Mouse (Mus musculus): ENCODE measurements around the gene Lcp1.

The Lcp1 gene

DNA sequence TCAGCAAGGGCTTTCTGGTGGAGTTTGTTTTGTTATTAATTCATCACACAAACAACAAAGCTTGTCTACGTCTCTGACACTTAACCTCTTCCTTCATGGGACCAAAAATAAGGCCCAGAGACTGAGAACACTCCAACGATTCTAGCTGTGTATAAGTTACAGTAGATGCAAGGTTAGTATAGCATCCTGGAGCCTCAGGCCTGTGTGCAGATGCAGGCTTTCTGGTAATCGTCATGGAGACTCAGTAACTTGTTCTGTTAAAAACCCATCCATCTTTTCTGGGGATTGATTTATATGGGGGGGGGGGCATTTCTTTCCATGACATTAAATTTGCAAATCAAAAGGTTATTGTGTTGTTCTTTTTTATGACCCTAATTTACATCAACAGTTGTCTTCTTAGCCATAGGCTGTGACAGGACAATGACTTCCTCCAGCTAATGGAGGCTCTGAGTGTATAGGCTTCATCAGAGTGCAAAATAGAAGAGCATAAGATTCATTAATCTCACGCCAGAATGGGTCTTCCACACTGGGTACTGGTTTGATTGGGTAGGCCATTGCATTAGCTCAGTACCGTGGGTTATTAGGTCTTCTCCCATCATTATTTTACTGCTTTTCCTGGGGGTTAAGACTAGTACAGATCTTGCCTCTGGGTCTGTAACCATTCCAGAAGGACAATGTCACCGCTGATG, 74.6 kb downstream of the Lcp1 start:
- H3K36me3 ChIP-seq (ENCODE audit: insufficient read depth, low read length): no peaks in the 10 kb centered on the region
- H3K4me3 ChIP-seq (replicated peaks; ENCODE audit: low read length): no peak overlapping the region
- H3K9me3 ChIP-seq (ENCODE audit: low read length): peaks cover 6% of the 10 kb centered on the region
- H3K27me3 ChIP-seq (ENCODE audit: insufficient read depth, low read length): no peaks in the 10 kb centered on the region
- no peaks in the 10 kb centered on the region for H3K4me1 ChIP-seq (replicated peaks; ENCODE audit: low read depth, low read length)
- no peak for TF ChIP-seq CTCF (conservative IDR thresholded peaks at IDR 0.05; ENCODE audit: low read length)
- TF ChIP-seq NANOG (IDR thresholded peaks at IDR 0.05; ENCODE audit: borderline replicate concordance, low read length): no peak
- TF ChIP-seq POU5F1 (IDR thresholded peaks at IDR 0.05; ENCODE audit: borderline replicate concordance, low read length): no peak

DNA sequence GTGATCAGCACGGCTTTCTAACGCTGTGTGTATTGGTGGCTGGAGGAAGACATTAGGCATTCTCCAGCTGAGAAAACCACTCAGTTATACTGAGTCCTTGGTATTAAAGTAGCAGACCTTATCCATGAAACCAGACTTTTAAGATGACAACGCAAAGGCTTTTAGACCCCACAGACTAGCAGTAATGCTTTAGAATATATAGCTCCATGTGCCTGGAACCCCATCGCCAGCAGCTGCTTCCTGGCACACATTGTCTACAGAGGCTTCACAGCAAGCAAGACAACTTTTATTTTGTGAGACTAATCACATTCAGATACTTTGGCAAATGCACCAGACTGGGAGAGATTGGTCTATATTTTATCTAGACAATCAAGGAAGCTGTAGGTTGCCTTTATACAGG, 75.4 kb downstream of the Lcp1 start:
- Histone ChIP-seq H3K36me3 (ENCODE audit: insufficient read depth, low read length) (no peaks in the 10 kb centered on the region), H3K4me1 (replicated peaks; ENCODE audit: low read depth, low read length) (no peaks in the 10 kb centered on the region), H3K9me3 (ENCODE audit: low read length) (peaks cover 6% of the 10 kb centered on the region), H3K27me3 (ENCODE audit: insufficient read depth, low read length) (no peaks in the 10 kb centered on the region), H3K4me3 (replicated peaks; ENCODE audit: low read length) (no peak overlapping the region)
- TF ChIP-seq POU5F1 (IDR thresholded peaks at IDR 0.05; ENCODE audit: borderline replicate concordance, low read length): no peak
- no peak for TF ChIP-seq NANOG (IDR thresholded peaks at IDR 0.05; ENCODE audit: borderline replicate concordance, low read length)
- no peak for TF ChIP-seq CTCF (conservative IDR thresholded peaks at IDR 0.05; ENCODE audit: low read length)

DNA sequence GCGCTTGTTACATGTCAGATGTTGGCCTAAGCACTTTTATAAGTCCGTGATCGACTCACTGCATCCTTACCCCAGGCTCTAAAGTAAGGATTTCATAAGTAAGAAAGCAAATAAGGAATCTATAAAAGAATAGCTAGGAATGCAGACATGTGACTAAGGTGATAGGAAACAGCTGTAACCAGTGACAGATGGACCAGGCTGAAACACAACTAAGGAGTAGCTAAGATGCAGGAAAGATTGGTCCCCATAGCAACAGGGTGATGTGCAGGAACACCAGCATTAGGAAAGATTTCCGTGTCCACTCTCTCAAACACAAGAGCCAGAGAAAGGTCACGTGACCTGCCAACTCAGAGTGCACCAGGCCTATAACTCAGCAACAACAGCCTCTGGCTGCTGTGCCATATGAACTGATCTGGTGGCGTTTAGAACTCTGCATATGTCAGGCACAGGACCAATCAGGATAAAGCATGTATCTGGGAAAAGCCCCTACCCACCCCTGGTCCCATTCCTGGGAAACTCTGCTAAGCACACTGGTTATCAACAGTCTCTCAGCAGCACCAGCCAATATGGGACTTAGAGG, 77.8 kb downstream of the Lcp1 start:
- Histone ChIP-seq H3K4me3 (replicated peaks; ENCODE audit: low read length) (no peak overlapping the region), H3K4me1 (replicated peaks; ENCODE audit: low read depth, low read length) (no peaks in the 10 kb centered on the region), H3K9me3 (ENCODE audit: low read length) (no peaks in the 10 kb centered on the region), H3K27me3 (ENCODE audit: insufficient read depth, low read length) (no peaks in the 10 kb centered on the region), H3K36me3 (ENCODE audit: insufficient read depth, low read length) (no peaks in the 10 kb centered on the region)
- no peak for TF ChIP-seq NANOG (IDR thresholded peaks at IDR 0.05; ENCODE audit: borderline replicate concordance, low read length)
- TF ChIP-seq CTCF (conservative IDR thresholded peaks at IDR 0.05; ENCODE audit: low read length): no peak
- no peak for TF ChIP-seq POU5F1 (IDR thresholded peaks at IDR 0.05; ENCODE audit: borderline replicate concordance, low read length)

DNA sequence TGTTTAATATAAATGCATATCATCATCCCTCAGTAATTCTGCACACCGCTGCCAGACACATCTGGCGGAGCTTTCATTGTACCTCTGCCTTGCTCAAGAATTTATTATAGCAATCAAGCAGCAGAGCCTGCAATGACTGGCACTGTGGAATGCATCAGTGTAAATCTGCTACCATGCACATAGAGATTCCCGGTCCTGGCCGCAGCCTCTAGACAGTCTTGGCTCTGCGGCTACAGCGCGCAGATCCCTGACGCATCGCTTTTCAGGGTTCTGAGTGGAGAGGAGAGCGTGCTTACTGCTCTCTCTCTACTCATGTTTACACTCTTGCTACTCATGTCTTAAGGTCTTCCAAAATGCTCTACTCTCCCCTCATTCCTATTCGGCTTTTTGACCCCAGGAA, 82.9 kb downstream of the Lcp1 start:
- no peak for TF ChIP-seq NANOG (IDR thresholded peaks at IDR 0.05; ENCODE audit: borderline replicate concordance, low read length)
- no peak for TF ChIP-seq POU5F1 (IDR thresholded peaks at IDR 0.05; ENCODE audit: borderline replicate concordance, low read length)
- no peak for TF ChIP-seq CTCF (conservative IDR thresholded peaks at IDR 0.05; ENCODE audit: low read length)
- Histone ChIP-seq H3K9me3 (ENCODE audit: low read length) (no peaks in the 10 kb centered on the region), H3K4me3 (replicated peaks; ENCODE audit: low read length) (no peak overlapping the region)

DNA sequence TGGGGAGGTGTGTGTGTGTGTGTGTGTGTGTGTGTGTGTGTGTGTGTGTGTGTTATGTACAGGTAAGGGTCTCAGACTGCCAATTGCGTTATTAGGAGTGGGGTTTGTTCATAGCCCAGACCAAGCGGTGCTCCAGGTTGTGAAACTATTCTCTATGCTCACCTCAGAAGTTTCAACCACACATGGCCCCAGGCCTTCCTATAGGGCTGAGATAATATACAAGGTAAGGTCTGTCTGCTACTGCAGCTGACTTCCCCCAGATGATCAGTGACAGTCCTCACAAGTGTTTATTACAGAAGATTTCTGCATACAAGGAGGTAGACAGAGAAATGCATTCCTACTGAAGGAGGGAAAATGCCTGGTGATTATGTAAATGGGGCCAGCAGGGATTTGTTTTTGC, 87.9 kb downstream of the Lcp1 start:
- Histone ChIP-seq H3K4me1 (replicated peaks; ENCODE audit: low read depth, low read length) (no peaks in the 10 kb centered on the region), H3K4me3 (replicated peaks; ENCODE audit: low read length) (no peak overlapping the region), H3K27me3 (ENCODE audit: insufficient read depth, low read length) (no peaks in the 10 kb centered on the region), H3K9me3 (ENCODE audit: low read length) (no peaks in the 10 kb centered on the region), H3K36me3 (ENCODE audit: insufficient read depth, low read length) (no peaks in the 10 kb centered on the region)
- no peak for TF ChIP-seq POU5F1 (IDR thresholded peaks at IDR 0.05; ENCODE audit: borderline replicate concordance, low read length)
- TF ChIP-seq CTCF (conservative IDR thresholded peaks at IDR 0.05; ENCODE audit: low read length): no peak
- TF ChIP-seq NANOG (IDR thresholded peaks at IDR 0.05; ENCODE audit: borderline replicate concordance, low read length): no peak

More for the DNA sequence above, 82.9 kb downstream of the Lcp1 start:
- H3K36me3 ChIP-seq (ENCODE audit: insufficient read depth, low read length): no peaks in the 10 kb centered on the region
- no peaks in the 10 kb centered on the region for H3K4me1 ChIP-seq (replicated peaks; ENCODE audit: low read depth, low read length)
- no peaks in the 10 kb centered on the region for H3K27me3 ChIP-seq (ENCODE audit: insufficient read depth, low read length)

DNA sequence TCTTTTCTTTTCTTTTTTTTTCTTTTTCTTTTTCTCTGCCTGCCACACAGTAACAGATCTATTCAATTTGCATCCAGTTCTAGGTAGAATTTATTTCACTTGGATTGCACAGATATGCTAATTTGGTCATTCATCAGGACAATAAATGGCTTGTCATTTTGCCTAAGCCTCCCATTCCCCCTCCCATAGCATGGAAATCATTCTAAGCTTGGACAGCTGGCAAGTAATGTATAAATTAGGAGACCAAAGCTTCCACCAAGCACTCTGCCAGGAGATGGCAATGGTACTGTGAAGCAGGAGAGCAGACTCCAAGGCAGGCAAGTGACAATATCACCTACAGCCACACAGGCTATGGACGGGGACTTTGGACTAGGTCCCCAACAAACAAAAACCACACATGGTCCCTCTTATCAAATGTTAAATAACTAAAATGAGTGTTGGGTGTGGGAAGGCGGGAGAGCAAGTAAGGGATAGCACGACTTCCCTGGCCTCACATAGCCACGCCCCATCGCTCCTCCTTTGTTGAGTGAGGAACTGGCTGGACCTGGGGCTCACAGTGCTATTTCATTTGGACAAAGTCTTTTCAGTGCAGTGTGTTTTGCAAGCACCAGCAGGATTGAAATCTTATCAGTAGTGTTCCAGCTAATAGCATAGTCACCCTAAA, 88.5 kb downstream of the Lcp1 start:
- H3K4me1 ChIP-seq (replicated peaks; ENCODE audit: low read depth, low read length): no peaks in the 10 kb centered on the region
- H3K4me3 ChIP-seq (replicated peaks; ENCODE audit: low read length): no peak overlapping the region
- no peaks in the 10 kb centered on the region for H3K27me3 ChIP-seq (ENCODE audit: insufficient read depth, low read length)
- no peaks in the 10 kb centered on the region for H3K36me3 ChIP-seq (ENCODE audit: insufficient read depth, low read length)
- TF ChIP-seq NANOG (IDR thresholded peaks at IDR 0.05; ENCODE audit: borderline replicate concordance, low read length): no peak
- TF ChIP-seq CTCF (conservative IDR thresholded peaks at IDR 0.05; ENCODE audit: low read length): no peak
- TF ChIP-seq POU5F1 (IDR thresholded peaks at IDR 0.05; ENCODE audit: borderline replicate concordance, low read length): no peak
- no peaks in the 10 kb centered on the region for H3K9me3 ChIP-seq (ENCODE audit: low read length)

DNA sequence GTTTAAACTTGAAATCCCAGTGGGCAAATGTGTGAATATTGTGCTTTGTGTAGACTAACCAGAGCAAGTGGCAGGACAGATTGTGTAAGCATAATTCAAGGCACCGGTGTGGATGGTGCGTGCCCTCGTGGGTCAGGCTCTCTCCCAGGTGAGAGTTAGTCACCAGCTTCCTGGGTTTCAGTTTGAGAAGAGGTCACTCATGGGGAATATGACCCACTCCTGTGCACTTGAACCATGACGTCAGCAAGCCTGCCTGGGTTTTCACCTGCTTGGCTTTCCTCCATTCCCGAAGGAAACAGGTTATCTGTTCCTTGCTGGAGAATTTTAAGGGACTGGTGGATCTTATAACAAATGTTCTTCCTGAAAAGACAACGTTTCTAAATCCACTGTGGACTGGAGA, 91.5 kb downstream of the Lcp1 start:
- Histone ChIP-seq H3K9me3 (ENCODE audit: low read length) (no peaks in the 10 kb centered on the region), H3K4me3 (replicated peaks; ENCODE audit: low read length) (no peak overlapping the region), H3K27me3 (ENCODE audit: insufficient read depth, low read length) (no peaks in the 10 kb centered on the region), H3K36me3 (ENCODE audit: insufficient read depth, low read length) (no peaks in the 10 kb centered on the region), H3K4me1 (replicated peaks; ENCODE audit: low read depth, low read length) (no peaks in the 10 kb centered on the region)
- no peak for TF ChIP-seq CTCF (conservative IDR thresholded peaks at IDR 0.05; ENCODE audit: low read length)
- TF ChIP-seq POU5F1 (IDR thresholded peaks at IDR 0.05; ENCODE audit: borderline replicate concordance, low read length): no peak
- TF ChIP-seq NANOG (IDR thresholded peaks at IDR 0.05; ENCODE audit: borderline replicate concordance, low read length): no peak

DNA sequence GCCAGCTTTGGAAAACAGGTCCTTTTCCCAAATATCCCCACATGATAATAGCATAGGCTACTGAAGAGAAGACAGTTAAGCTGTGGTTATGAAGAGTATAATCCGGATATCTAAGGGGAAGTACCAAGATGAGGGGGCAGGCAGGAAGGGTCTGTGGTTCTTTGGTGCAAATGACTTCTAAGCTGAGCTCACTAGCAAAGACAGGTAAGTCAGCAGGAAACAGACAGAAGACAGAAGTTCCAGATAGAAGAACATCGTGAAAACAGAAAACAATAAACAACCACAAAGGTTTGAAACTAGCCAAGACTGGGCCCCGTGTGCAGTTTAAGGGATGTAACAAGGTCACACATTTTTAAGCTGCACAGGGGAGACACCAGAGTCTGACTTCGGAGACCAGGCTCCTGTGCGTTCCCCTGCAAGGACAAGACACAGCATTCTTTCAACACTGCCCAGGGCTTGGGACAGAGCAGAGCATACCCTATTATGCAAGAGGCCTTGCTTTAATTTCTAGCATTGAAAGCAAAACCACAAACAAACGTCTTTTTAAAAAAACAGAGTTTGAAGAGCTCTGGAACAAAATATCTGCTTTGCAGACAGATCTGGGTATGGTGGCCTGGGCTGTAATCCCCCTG, 96.7 kb downstream of the Lcp1 start:
- Histone ChIP-seq H3K27me3 (ENCODE audit: insufficient read depth, low read length) (no peaks in the 10 kb centered on the region), H3K4me3 (replicated peaks; ENCODE audit: low read length) (no peak overlapping the region), H3K4me1 (replicated peaks; ENCODE audit: low read depth, low read length) (no peaks in the 10 kb centered on the region), H3K9me3 (ENCODE audit: low read length) (no peaks in the 10 kb centered on the region), H3K36me3 (ENCODE audit: insufficient read depth, low read length) (no peaks in the 10 kb centered on the region)
- TF ChIP-seq NANOG (IDR thresholded peaks at IDR 0.05; ENCODE audit: borderline replicate concordance, low read length) (no peak), POU5F1 (IDR thresholded peaks at IDR 0.05; ENCODE audit: borderline replicate concordance, low read length) (no peak), CTCF (conservative IDR thresholded peaks at IDR 0.05; ENCODE audit: low read length) (no peak)

All from E14TG2a.4 (cell line).